In genomic region chr5:54343432-54343831, GRCm38 (mm10) we compare ENCODE assay signal across 17 mouse cellular contexts.
A peak's percentile ranks its signal among the peaks of the same experiment; 100 is the strongest.
DNase-seq lines count a peak whose midpoint lies in the region; ATAC-seq lines count a peak whose summit lies in the region.
"Had no signal": no experiment of that assay in that cellular context is flagged by ENCODE, and none has a peak within 500 bp of the region (broad histone marks: within the 10 kb centered on the region; RNA-seq: fewer than 3 reads in every experiment).

No protein-coding gene starts in this region.

- 18% methylated on average over 3 of the region's 3 CpGs for WGBS in limb, embryonic 11.5 days
- whole genome bisulfite sequencing in hindbrain, embryonic 12.5 days = 83% methylated on average over 3 of the region's 3 CpGs

- H3K27ac ChIP-seq in limb, embryonic 11.5 days (replicated peaks; ENCODE audit: low read depth, low read length) = peak overlapping the region; percentile 40; the same call in 1 of the 2 replicates
- H3K27ac ChIP-seq in hindbrain, embryonic 12.5 days = no peak overlapping the region
- H3K27ac ChIP-seq: embryonic facial prominence, embryonic 13.5 days; forebrain, embryonic 12.5 days; heart, embryonic 13.5 days; hindbrain, embryonic 14.5 days had no signal

- ATAC-seq in limb, embryonic 11.5 days (ENCODE audit: insufficient number of reproducible peaks, low FRiP score, low TSS enrichment, low read depth) = 0 out of 2 replicates have a peak, but pooled peaks have one; percentile 20
- no peak for ATAC-seq in hindbrain, embryonic 12.5 days (ENCODE audit: low FRiP score)
- ATAC-seq: forebrain, embryonic 16.5 days; intestine, embryonic 16.5 days had no signal

- no peaks in the 10 kb centered on the region for H3K27me3 ChIP-seq in limb, embryonic 11.5 days (ENCODE audit: control insufficient read depth, insufficient read depth, low read length)
- no peaks in the 10 kb centered on the region for H3K27me3 ChIP-seq in hindbrain, embryonic 12.5 days
- H3K27me3 ChIP-seq: embryonic facial prominence, embryonic 13.5 days; forebrain, embryonic 12.5 days; heart, embryonic 13.5 days had no signal

- no peak overlapping the region for H3K4me2 ChIP-seq in limb, embryonic 11.5 days (ENCODE audit: low read depth, severe bottlenecking)
- no peak overlapping the region for H3K4me2 ChIP-seq in hindbrain, embryonic 12.5 days (replicated peaks)
- H3K4me2 ChIP-seq: embryonic facial prominence, embryonic 13.5 days; forebrain, embryonic 12.5 days; heart, embryonic 13.5 days; hindbrain, embryonic 14.5 days had no signal

- no peaks in the 10 kb centered on the region for H3K36me3 ChIP-seq in limb, embryonic 11.5 days (ENCODE audit: control insufficient read depth, insufficient read depth, low read length)
- no peaks in the 10 kb centered on the region for H3K36me3 ChIP-seq in hindbrain, embryonic 12.5 days
- H3K36me3 ChIP-seq: embryonic facial prominence, embryonic 13.5 days; forebrain, embryonic 12.5 days; heart, embryonic 13.5 days had no signal

- no peak overlapping the region for H3K4me3 ChIP-seq in limb, embryonic 11.5 days (ENCODE audit: low read depth, low read length)
- H3K4me3 ChIP-seq in hindbrain, embryonic 12.5 days = no peak overlapping the region
- H3K4me3 ChIP-seq: embryonic facial prominence, embryonic 13.5 days; forebrain, embryonic 12.5 days; heart, embryonic 13.5 days had no signal

- intact Hi-C loops in gastrocnemius, postnatal 14 days (cut with DNase I; ENCODE audit: low total_unique reads) = no loop called here

- no peaks in the 10 kb centered on the region for H3K9me3 ChIP-seq in limb, embryonic 11.5 days (ENCODE audit: control insufficient read depth, low read length)
- H3K9me3 ChIP-seq in hindbrain, embryonic 12.5 days (replicated peaks) = no peaks in the 10 kb centered on the region
- H3K9me3 ChIP-seq: embryonic facial prominence, embryonic 13.5 days; forebrain, embryonic 12.5 days; heart, embryonic 13.5 days had no signal

- H3K4me1 ChIP-seq in limb, embryonic 11.5 days (ENCODE audit: control insufficient read depth, insufficient read depth, low read length) = peaks cover 4% of the 10 kb centered on the region; the same call in 1 of the 2 replicates
- no peaks in the 10 kb centered on the region for H3K4me1 ChIP-seq in hindbrain, embryonic 12.5 days
- H3K4me1 ChIP-seq: embryonic facial prominence, embryonic 13.5 days; forebrain, embryonic 12.5 days had no signal

- DNase-seq in gastrocnemius, postnatal 14 days = peak; percentile 4
- DNase-seq in gastrocnemius, adult 8-10 months (ENCODE audit: low spot score in 2 of 2) = no peak
- DNase-seq in hindlimb bud, embryonic 11.5 days (ENCODE audit: extremely low spot score, low read depth, low spot score) = peak; percentile 16
- no peak for DNase-seq in limb, embryonic 11.5 days (ENCODE audit: low spot score)
- peak; percentile 37 for DNase-seq in mesoderm, embryonic 11.5 days (ENCODE audit: low read depth, low spot score)
- DNase-seq in right cerebral cortex, postnatal 14 days = no peak
- DNase-seq: adrenal gland, adult 2 months; adrenal gland, postnatal 25 days; cerebellum, adult 18-20 months; heart, postnatal 4 days had no signal

- no peak overlapping the region for H3K9ac ChIP-seq in limb, embryonic 11.5 days (ENCODE audit: low read length)
- no peak overlapping the region for H3K9ac ChIP-seq in hindbrain, embryonic 12.5 days
- H3K9ac ChIP-seq: embryonic facial prominence, embryonic 13.5 days; forebrain, embryonic 12.5 days; heart, embryonic 13.5 days; hindbrain, embryonic 14.5 days had no signal

Comparison
In these comparisons a context has a peak if more than half of its experiments do, and no peak if none do; other contexts are left out.
1. DNase-seq: peak in gastrocnemius, postnatal 14 days (single experiment), hindlimb bud, embryonic 11.5 days (single experiment) and mesoderm, embryonic 11.5 days (single experiment); none in gastrocnemius, adult 8-10 months (0 of 2), limb, embryonic 11.5 days (single experiment) and right cerebral cortex, postnatal 14 days (single experiment).